Mouse (Mus musculus) CH12.LX (cell line): ENCODE measurements around the gene Gm14139.

Experiments
- CTCF ChIP-seq, 2 experiments: IDR thresholded peaks in 1 of 2; conservative IDR thresholded peaks in 1 of 2; 2 replicates each; pipeline ENCODE4 v1.5.1; 2011 to 2012; ENCODE audit warnings: low read depth in 2 of 2, low read length in 2 of 2, improper control_type of control experiment in 1 of 2, inconsistent platforms in 1 of 2, mild to moderate bottlenecking in 1 of 2, moderate library complexity in 1 of 2
- MYC ChIP-seq: IDR thresholded peaks from 2 replicates; pipeline ENCODE4 v1.6.1; 2011; ENCODE audit warnings: low read depth, mild to moderate bottlenecking, improper control_type of control experiment, low read length
- UBTF ChIP-seq: IDR thresholded peaks from 2 replicates; pipeline ENCODE4 v1.6.1; 2012; ENCODE audit warnings: low read depth, mild to moderate bottlenecking, inconsistent platforms, low read length, improper control_type of control experiment, moderate library complexity
- USF1 ChIP-seq: IDR thresholded peaks from 2 replicates; pipeline ENCODE4 v1.6.1; 2014; ENCODE audit warnings: low read depth, mild to moderate bottlenecking, inconsistent platforms, low read length, improper control_type of control experiment
- USF2 ChIP-seq: conservative IDR thresholded peaks from 2 replicates; pipeline ENCODE4 v1.6.1; 2011; ENCODE audit warnings: low read depth, low read length, improper control_type of control experiment

DNA sequence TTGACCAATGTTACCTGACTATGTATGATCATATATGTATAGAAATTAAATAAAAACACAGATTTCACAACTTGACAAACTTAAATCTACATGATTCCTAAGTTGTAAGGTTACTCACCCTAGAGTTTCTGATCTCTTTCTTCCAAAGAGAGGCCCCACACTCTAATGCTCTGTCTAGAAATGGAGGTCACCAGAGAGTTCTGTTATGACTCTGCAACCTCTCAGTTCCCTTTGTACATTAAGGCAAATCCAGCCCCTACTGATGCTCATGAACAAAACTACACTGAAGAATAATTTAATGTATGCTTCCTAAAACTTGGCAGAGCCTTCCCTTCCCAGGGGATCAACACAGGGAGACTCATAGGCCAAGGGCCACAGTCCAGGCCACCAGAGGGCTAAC is 14.9 kb upstream of the Gm14139 start:
- TF ChIP-seq MYC (no peak), CTCF (conservative IDR thresholded peaks at IDR 0.05 in 1 of 2, IDR thresholded peaks at IDR 0.05 in 1 of 2; ENCODE audit: low read depth in 2 of 2, low read length in 2 of 2) (no peak), USF1 (no peak), UBTF (no peak), USF2 (no peak)
